Mouse (Mus musculus): ENCODE results near the gene Klhl3. TPM values are rescaled to one million over a fixed set of nuclear protein-coding genes. Genes with fewer than 3 reads are reported as not detected.

Klhl3 gene
- total RNA-seq, 2 experiments from 2014 or later = 33.3 to 37.3 TPM

- intact Hi-C loops (cut with DNase I) = no loop called here
- no peak for DNase-seq (ENCODE audit: low spot score in 2 of 2)
Measured at GRCm38 (mm10) chr13:58071209-58071608, 42.2 kb downstream of the Klhl3 start.

GRCm38 (mm10) chr13:58070504-58070903 lies 42.9 kb downstream of the Klhl3 start:
- intact Hi-C loops (cut with DNase I) = no loop called here
- no peak for DNase-seq (ENCODE audit: low spot score in 2 of 2)

DNA sequence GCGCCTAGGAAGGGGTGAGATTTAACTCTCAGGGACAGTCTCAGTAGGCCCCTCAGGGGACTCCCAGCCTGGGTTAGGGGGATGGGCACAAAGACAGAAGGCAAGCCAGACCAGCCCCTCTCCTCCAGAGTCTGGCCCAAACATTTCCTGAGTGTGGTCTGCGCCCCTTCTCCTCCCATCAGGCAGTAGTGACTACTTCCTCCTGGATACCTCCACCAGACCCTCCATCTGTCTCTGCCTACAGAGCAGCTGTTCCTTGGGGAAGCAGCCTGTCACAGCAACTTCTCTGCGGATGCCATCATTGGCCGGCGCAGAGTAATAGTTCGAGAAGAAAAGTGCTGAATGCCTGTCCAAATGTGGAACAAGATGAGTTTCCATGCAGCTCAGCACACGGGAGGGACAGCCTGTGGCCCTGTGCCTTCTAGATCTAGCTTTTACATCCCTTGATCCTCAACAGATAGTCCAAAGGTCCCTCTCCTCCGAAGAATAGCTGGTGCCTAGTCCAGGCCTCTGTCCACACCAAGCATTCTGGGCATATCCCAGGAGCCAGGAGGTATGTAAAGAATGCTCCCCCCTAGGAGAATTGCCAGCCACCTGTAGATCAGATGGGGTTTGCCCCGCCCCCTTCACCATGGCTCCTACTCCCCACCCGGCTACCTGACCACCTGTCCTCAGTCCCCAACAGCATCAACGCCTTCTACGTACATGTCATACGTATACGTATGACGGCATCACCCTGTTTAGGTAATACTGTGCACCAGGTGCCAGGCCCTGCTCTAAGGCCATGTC lies 44.8 kb downstream of the Klhl3 start:
- intact Hi-C loops (cut with DNase I) = no loop called here
- peak; percentile 54 to 89 for DNase-seq (ENCODE audit: low spot score in 2 of 2)

DNA sequence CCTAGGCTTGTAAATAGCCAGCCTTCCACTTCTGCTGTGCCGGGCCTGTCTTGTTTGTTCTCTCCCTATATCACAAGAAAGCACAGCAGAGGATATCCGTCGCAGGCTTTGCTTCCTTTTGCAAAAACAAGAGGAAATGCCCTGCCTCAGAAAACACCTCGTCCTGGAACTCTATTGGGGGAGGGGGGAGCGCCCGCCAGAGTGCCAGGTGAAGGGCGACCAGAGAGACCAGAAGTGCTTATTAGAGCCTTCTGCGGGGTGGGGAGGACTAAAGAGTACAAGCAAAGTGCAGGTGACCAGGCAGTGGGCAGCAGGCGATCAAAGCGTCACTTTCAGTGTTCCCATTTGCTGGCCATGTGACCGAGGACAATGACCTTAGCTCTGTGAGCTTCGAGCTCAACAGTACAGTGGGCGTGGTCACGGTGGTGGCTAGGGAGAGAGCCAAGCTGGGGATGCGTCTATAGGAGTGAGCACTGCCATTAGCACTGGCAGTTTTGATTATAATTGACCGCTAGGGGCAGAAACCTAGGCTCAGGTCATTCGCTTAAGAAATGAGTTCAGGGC lies 45.8 kb downstream of the Klhl3 start:
- intact Hi-C loops (cut with DNase I) = no loop called here
- DNase-seq (ENCODE audit: low spot score in 2 of 2) = peak in 1 of 2 experiments; percentile 24

- peak in 1 of 2 experiments; percentile 24 for DNase-seq (ENCODE audit: low spot score in 2 of 2)
- intact Hi-C loops (cut with DNase I) = no loop called here
Measured at GRCm38 (mm10) chr13:58066496-58067389, 46.6 kb downstream of the Klhl3 start.

DNA sequence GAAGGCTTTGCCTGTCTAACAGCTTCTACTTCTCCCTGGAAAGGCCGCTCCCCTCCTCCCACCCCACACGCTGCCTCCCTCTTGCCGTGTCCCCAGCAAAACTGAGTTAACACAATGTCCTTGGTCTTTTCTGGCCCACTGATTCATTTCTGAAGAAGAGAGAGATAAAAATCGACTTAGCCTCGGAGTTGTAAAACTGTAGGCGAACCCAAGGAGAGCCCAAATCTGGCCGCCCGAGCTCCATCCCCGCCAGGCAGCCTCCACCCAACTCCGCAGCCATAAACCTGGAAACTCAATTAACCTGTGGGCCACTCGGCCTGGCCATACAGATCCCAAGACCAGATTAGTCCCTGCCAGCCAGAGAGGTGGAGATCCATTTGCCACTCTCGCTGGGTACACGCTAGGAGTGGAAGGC lies 47.3 kb downstream of the Klhl3 start:
- DNase-seq (ENCODE audit: low spot score in 2 of 2) = peak in 1 of 2 experiments; percentile 64
- intact Hi-C loops (cut with DNase I) = no loop called here

DNA sequence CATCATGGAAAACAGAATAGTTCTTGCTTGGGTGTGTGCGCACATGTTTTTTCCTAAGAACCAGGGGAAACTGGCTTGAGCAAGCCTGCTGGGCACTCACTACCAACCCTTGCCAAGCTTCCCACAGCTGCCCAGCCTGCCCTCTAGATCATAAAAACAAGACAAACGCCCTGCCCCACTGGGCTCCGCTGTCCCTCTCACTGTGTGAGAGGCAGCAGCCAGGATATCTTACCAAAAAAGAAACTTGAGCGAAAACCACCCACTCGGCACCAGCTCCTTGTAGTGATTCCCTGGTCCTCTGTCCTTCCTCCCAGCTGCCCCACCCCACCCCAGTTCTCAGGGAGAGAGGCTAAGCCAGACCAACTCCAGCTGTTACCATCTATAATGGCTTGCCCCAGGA lies 48.1 kb downstream of the Klhl3 start:
- peak in 1 of 2 experiments; percentile 53 for DNase-seq (ENCODE audit: low spot score in 2 of 2)
- intact Hi-C loops (cut with DNase I) = loop anchor here (2.0 kb wide), 1 partner anchor 47 kb away; the partner anchor contains the start of gene Klhl3

GRCm38 (mm10) chr13:58057953-58058870 lies 55.2 kb downstream of the Klhl3 start:
- peak in 1 of 2 experiments; percentile 32 for DNase-seq (ENCODE audit: low spot score in 2 of 2)

GRCm38 (mm10) chr13:58056618-58057017 lies 56.8 kb downstream of the Klhl3 start:
- intact Hi-C loops (cut with DNase I) = no loop called here
- DNase-seq (ENCODE audit: low spot score in 2 of 2) = no peak

More at GRCm38 (mm10) chr13:58057953-58058870, 55.2 kb downstream of the Klhl3 start:
- intact Hi-C loops (cut with DNase I) = no loop called here

GRCm38 (mm10) chr13:58053628-58054027 lies 59.8 kb downstream of the Klhl3 start:
- intact Hi-C loops (cut with DNase I) = no loop called here
- DNase-seq (ENCODE audit: low spot score in 2 of 2) = no peak

DNA sequence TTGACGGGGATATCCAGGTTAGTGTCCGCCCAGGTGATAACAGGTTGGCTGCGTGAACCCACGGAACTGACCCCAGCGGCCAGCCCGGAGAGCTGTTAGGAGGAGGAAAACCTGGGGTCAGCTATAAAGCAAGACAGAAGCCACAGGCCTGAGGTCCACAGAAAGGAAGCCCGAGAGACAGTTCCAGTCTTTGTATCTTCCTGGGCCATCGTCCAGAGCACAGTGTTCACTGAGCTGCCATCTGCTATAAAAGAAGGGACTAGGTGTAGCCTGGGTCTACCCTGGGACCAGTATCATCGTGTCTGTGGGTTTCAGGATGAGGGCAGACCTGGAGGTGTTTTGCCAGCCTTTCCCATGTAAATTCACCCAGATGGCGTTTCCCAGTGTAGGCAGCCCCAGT lies 61.7 kb downstream of the Klhl3 start:
- DNase-seq (ENCODE audit: low spot score in 2 of 2) = no peak
- intact Hi-C loops (cut with DNase I) = no loop called here

- intact Hi-C loops (cut with DNase I) = no loop called here
- DNase-seq (ENCODE audit: low spot score in 2 of 2) = no peak
Measured at GRCm38 (mm10) chr13:58051251-58051650, 62.1 kb downstream of the Klhl3 start.

DNA sequence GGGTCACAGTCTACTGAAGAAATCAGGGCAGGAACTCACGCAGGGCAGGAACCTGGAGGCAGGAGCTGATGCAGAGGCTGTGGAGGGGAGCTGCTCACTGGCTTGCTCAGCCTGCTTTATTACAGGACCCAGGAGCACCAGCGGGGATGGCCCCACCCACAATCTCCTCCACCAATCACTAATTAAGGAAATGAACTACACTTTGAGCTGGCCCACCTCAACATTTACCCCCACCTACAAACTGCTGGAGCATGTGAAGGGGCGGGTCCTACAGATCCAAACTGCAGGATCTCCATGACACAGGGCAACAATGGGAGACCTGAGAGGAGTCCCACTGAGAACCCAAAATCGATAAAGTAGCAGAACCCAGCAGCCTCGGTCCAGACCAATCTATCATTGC lies 64.3 kb downstream of the Klhl3 start:
- DNase-seq (ENCODE audit: low spot score in 2 of 2) = no peak
- intact Hi-C loops (cut with DNase I) = no loop called here

- intact Hi-C loops (cut with DNase I) = no loop called here
- no peak for DNase-seq (ENCODE audit: low spot score in 2 of 2)
Measured at GRCm38 (mm10) chr13:58048076-58048475, 65.3 kb downstream of the Klhl3 start.

DNA sequence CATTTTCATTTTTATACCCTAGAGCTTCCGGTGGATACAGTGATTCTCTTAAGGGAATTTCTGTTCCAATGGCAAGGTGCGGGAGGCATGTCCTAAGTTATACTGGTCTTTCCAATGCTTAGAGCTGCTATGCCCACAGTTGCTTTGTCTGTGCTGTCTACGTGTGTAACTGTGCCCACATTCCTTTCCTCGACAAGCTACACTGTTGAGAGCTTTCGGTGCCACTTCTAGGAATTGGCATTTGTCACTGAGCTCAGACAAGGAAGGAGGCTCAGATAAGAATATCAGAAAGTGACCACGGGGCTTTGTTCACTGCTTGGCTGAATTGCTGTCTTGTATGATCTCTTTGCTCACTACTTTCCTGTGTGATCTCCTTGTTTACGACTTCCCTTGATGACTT lies 67.2 kb downstream of the Klhl3 start:
- intact Hi-C loops (cut with DNase I) = no loop called here
- no peak for DNase-seq (ENCODE audit: low spot score in 2 of 2)

DNA sequence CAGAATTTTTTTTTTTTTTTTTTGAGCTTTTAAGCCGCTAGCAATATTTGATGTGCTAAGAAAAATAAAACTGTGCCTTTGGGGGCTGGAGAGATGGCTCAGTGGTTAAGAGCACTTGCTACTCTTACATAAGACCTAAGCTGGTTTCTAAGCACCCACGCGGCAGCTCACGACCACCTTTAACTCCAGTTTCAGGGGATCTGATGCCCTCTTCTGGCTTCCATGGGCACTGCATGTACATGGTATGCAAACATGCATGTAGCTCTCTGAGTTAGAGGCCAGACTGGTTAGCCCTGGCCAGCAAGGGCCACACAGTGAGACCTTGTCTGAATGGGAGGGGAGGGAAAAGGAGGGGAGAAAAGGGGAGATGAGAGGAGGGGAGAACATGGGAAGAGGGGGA lies 68.1 kb downstream of the Klhl3 start:
- peak in 1 of 2 experiments; percentile 42 for DNase-seq (ENCODE audit: low spot score in 2 of 2)
- intact Hi-C loops (cut with DNase I) = no loop called here

- peak in 1 of 2 experiments; percentile 74 for DNase-seq (ENCODE audit: low spot score in 2 of 2)
Measured at GRCm38 (mm10) chr13:58043278-58043677, 70.1 kb downstream of the Klhl3 start.

GRCm38 (mm10) chr13:58040112-58040511 lies 73.3 kb downstream of the Klhl3 start:
- DNase-seq (ENCODE audit: low spot score in 2 of 2) = no peak
- intact Hi-C loops (cut with DNase I) = no loop called here

More at GRCm38 (mm10) chr13:58043278-58043677, 70.1 kb downstream of the Klhl3 start:
- intact Hi-C loops (cut with DNase I) = no loop called here

DNA sequence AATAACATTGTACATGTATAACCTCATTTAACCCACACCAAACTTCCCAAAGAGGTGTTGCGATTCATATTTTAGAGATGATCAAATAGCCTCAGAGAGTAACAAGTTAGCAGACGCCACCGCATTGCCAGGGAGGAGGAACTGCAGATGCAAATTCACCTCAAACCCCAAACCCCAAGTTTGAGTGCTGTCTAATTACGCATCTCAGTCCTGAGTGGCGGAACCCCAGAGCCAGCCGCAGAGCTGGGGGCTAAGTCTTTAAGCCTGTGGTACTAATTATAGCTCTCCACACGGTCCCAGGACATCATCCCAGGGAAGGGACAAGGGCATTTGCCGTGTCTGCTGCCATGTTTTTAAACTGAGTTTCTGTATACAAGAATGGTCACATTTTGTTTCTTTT lies 75.9 kb downstream of the Klhl3 start:
- intact Hi-C loops (cut with DNase I) = no loop called here
- DNase-seq (ENCODE audit: low spot score in 2 of 2) = no peak

All from left cerebral cortex, postnatal 25 days (tissue).